Mouse (Mus musculus): ENCODE results near the gene Fam84b.
"Not testable (repeated sequence)": the region's sequence is repeated elsewhere in the genome, so short reads cannot be mapped to it uniquely, and the experiment has no call there.

Gene Fam84b

GRCm38 (mm10) chr15:60853231-60853999 is at the start of gene Fam84b:
TSS of gene Fam84b (minus strand) at chr15:60853778.
- DNase-seq, result peak in 1 of 2 experiments; percentile 23

GRCm38 (mm10) chr15:60898187-60898965 is 44.8 kb upstream of the Fam84b start:
- DNase-seq, result no peak

GRCm38 (mm10) chr15:60896040-60896439 is 42.5 kb upstream of the Fam84b start:
- DNase-seq, result no peak

- DNase-seq, result peak; percentile 9 to 34
Measured at GRCm38 (mm10) chr15:60892976-60893463, 39.4 kb upstream of the Fam84b start.

GRCm38 (mm10) chr15:60888724-60889123 is 35.1 kb upstream of the Fam84b start:
- DNase-seq, result no peak

GRCm38 (mm10) chr15:60875721-60876120 is 22.1 kb upstream of the Fam84b start:
- no peak for DNase-seq

GRCm38 (mm10) chr15:60862417-60862816 is 8.8 kb upstream of the Fam84b start:
- no peak for DNase-seq

DNA sequence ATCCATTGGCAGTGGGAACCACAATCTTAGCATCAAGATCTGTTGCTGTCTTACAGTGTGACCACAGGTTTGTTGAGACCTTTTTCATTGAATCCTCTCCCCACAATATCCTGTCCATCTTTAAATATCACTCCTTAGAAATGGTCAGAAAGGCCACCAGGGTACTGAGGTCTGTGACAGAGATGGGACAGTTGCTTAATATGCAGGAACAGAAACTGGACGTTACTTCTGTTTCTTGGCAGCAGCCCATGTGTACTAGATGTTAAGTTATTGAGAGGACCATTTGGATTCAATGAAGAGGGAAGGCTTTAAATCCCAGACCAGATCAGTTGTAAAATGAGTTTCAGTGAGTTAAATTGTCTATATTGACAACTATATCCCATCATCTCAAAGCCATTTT is 1.5 kb upstream of the Fam84b start:
- no peak for DNase-seq

DNA sequence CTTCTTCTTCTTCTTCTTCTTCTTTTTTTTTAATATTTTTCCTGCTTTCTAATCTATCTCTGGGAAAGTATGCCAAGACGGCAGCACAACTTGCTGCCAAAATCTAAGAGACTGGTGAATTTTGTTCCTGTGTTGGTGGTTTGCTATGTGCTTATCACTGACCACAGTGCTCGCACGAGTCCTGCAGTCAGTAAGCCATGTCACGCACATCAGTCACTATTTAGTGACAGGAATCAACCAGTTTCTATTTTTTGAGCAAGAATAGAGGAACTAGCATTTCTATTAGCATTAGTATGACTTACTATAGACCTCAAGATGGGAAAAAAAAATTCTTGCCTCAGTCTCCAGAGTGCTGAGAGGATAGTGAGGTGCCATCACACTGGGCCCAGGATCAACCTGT is 573 bp upstream of the Fam84b start:
- DNase-seq, result no peak

GRCm38 (mm10) chr15:60848630-60849029 is 4.9 kb downstream of the Fam84b start:
- no peak for DNase-seq

GRCm38 (mm10) chr15:60846291-60846690 is 7.3 kb downstream of the Fam84b start:
- DNase-seq, result no peak

DNA sequence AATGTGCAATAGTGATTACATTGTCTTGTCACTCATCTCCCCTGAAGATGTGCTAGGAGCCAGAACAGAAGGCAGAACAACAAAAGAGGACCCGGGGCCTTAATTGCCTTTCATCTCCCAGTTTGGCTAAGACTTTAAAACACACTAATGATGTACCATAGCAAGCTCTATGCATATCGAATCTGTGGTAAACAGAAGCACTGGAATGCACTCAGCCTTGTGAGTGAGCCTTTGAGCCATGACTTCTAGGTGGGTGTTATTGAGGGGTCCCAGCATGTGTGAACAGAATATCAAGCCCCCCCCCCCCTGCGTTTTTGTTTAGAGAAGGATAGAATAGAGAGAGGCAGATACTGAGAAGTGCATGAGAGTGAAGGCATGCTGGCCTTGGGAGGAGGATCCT is 7.7 kb downstream of the Fam84b start:
- no peak for DNase-seq

DNA sequence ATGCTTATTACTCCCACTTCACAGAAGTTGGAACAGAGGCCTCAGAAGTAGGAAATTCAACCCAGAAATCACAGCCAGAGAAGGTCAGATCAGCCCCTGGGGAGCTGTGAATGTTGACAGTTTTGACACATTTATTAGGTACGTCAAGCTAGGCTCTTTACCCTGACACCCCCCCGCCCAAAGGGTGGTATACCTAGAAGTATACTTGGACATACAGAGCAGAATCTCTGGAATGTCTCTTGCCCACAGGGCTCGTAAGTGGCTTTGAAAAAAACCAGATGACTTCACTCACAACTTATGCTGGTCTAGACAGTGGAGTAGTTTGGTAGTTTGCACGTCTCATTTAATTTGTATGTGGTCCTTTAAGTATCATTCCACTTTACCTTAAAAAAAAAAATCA is 11.8 kb downstream of the Fam84b start:
- DNase-seq, result no peak

- not testable (repeated sequence) for DNase-seq
Measured at GRCm38 (mm10) chr15:60841312-60841711, 12.3 kb downstream of the Fam84b start.

DNA sequence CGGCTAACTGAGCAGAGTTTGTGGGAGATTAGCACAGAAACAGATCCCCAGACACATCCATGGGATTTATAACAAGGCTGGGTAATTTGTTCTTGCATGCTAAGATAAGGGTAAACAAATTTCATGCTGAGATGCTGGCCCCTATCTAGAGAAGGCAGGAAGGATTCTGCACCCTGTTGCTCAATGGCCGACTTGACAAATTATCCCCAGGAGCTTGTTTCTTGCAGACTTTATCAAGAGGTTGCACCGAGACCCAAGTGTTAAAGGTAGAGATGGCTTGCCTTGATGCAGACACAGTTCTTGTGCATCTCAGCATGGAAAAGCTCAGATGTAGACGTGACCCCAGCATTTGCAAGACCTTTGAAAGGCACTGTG is 13.3 kb downstream of the Fam84b start:
- no peak for DNase-seq

DNA sequence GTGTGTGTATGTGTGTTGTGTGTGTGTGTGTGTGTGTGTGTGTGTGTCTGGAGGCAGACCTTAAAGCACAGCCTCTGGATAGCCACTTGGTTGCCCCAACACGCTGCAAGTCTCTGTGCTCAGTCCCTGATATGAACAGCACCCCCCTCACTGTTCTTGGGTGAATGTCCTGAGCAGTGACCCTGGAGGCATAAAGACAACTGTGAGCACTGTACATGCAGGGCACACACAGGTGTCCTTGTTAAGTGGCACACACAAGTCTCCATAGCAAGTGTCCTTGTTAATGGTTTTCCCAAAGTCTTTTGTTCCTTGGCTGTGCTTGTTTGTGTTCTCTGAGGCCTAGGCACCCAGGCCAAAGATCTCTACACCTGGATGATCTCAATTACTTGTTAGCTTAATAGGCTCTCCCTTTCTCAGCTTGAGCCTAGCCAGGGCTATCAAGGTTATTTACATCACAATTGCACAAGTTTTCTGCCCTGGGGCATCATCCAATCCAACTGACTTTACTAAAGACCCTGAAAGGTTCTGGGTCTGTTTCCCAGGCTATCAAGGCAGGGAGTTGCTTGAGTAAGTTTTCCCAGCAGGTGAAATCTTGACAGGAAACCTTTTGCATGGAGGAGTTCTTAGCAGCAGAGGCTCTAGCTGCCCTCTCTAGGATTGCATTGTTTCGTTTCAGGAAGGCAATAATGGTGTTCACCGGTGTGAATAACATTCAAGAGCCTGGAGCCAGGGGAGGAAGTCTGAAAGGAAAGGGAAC is 13.9 kb downstream of the Fam84b start:
- no peak for DNase-seq

- DNase-seq, result no peak
Measured at GRCm38 (mm10) chr15:60838135-60838534, 15.4 kb downstream of the Fam84b start.

- DNase-seq, result no peak
Measured at GRCm38 (mm10) chr15:60837719-60838118, 15.9 kb downstream of the Fam84b start.

GRCm38 (mm10) chr15:60836321-60836720 is 17.3 kb downstream of the Fam84b start:
- DNase-seq, result no peak

DNA sequence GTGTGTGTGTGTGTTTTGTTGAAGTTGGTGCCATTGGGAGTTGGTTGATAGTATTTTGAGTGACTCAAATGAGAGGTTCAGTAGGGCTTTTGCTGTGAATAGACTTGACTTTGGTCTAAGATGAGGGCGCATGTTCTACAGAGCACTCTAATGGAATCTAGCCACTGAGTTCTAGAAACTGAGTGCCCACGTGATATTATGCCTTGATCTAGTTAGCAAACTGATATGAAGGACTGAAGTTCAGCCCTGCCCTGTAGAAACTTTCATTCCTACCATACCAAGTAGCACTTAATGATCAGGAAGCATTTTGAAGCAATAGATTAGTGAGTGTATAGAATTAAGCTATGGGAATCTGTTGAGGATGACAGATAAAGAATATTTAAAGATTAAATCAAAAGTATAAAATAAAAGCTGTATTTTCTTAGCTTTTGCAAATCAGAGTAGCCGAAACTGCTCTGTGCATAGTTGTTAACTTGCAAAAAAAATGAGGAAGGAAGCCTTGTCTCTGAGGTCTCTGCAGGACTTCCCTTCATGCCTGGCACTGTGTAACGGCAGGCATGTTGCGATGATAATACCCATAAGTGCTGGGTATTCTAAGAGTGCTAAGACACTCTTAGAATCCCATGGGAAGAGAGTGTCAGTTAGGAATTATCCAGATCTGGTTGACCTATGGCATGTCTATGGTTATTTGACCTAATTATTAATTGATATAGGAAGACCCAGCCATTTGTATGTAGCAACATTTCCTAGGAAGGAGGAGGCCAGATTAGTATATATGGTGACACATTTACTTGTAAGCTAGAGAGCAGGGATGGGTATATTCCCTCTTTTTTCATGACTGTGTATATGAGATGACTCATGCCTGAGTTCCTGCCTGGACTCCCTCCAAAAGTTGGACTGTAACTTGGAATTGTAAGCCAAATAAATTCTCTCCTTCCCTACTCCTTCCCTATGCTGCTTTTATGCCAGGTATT is 18.7 kb downstream of the Fam84b start:
- DNase-seq, result no peak

DNA sequence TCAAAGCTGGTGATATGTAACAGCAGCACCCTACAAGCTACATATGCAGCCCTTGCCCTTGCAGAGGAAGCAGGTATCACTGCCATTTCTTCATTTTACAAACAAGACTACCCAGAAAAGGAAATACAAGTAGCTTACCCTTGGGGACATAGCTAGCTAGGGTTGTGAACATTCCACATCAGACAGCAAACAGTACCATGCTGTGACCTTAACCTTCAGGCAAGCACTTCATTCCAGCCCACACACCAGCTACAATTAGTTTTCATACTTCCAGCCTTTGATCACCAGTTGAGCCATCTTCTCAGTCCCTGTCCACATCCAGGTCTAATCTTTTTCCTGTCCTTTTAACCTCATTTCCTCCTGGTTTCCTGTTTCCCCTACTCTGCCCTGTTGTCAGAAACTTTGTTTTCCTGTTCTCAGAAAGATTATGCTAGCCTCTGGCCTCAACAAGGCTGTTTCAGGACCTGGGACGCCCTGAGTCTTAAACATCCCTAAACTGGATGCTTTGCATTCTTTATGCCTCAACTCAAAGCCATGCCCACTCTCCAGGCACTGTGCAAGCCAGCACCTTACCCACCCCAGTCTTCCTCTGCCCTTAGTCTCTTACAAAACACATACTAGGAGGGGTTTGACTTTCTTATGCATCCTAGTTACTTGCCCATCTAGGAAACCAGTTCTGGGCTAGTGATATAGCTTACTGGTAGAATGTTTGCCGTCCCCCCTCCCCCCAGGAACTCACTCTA is 19.9 kb downstream of the Fam84b start:
- DNase-seq, result no peak
